Mouse (Mus musculus) small intestine, adult 10 weeks (tissue): Measurements from ENCODE around the gene C1qtnf5. TPM values are rescaled to one million over a fixed set of nuclear protein-coding genes. Genes with fewer than 3 reads are reported as not detected.

ENCODE experiments used
- polyA plus RNA-seq: library from polyadenylated mRNA; stranded (reverse); fragments of 350-450 nt; fragmentation: Illumina TruSeq; extraction: RNeasy Lipid Tissue Mini Kit (QIAGEN cat#74804); gene quantifications from one replicate; pipeline ENCODE4 v1.2.3, GENCODE M21; 2014; ENCODE audit warnings: low replicate concordance

Gene C1qtnf5
- not detected for polyA plus RNA-seq

GRCm38 (mm10) chr9:44107110-44107509 lies at the start of gene C1qtnf5:
TSS of gene C1qtnf5 (plus strand) at chr9:44107245.

GRCm38 (mm10) chr9:44066785-44067225 lies 40.2 kb upstream of the C1qtnf5 start, which contains the start of gene Usp2:
TSS of gene Usp2 (plus strand) at chr9:44067021.

GRCm38 (mm10) chr9:44101490-44101889 lies 5.6 kb upstream of the C1qtnf5 start, which contains the start of gene Mfrp:
TSS of gene Mfrp (plus strand) at chr9:44101729.

GRCm38 (mm10) chr9:44113105-44113789 lies 6.2 kb downstream of the C1qtnf5 start, which contains the start of the genes Gm49380 and Rnf26:
TSS of gene Gm49380 (minus strand) at chr9:44113500.
TSS of gene Rnf26 (minus strand) at chr9:44113517.

GRCm38 (mm10) chr9:44134101-44134850 lies 27.2 kb downstream of the C1qtnf5 start, which contains the start of gene Mcam:
TSS of gene Mcam (plus strand) at chr9:44134469.

Other genes starting within 250 kb of the C1qtnf5 start
- not detected for gene Thy1, start 63.9 kb upstream of the C1qtnf5 start, polyA plus RNA-seq
- gene Usp2, start 40.2 kb upstream of the C1qtnf5 start, polyA plus RNA-seq: 6.1 TPM
- gene Mfrp, start 5.5 kb upstream of the C1qtnf5 start, polyA plus RNA-seq: not detected
- not detected for gene Gm49380, start 6.3 kb downstream of the C1qtnf5 start, polyA plus RNA-seq
- 0.45 TPM for gene Rnf26, start 6.3 kb downstream of the C1qtnf5 start, polyA plus RNA-seq
- 3.6 TPM for gene Mcam, start 27.2 kb downstream of the C1qtnf5 start, polyA plus RNA-seq
- 39.1 TPM for gene Cbl, start 126.8 kb downstream of the C1qtnf5 start, polyA plus RNA-seq
- not detected for gene Ccdc153, start 133.4 kb downstream of the C1qtnf5 start, polyA plus RNA-seq
- gene Pdzd3, start 144.2 kb downstream of the C1qtnf5 start, polyA plus RNA-seq: 2.2 TPM
- not detected for gene Nlrx1, start 161.4 kb downstream of the C1qtnf5 start, polyA plus RNA-seq
- gene Abcg4, start 181.4 kb downstream of the C1qtnf5 start, polyA plus RNA-seq: not detected
- 18.5 TPM for gene Hinfp, start 198.4 kb downstream of the C1qtnf5 start, polyA plus RNA-seq
- 6.6 TPM for gene C2cd2l, start 213.0 kb downstream of the C1qtnf5 start, polyA plus RNA-seq
- 7.8 TPM for gene Dpagt1, start 218.8 kb downstream of the C1qtnf5 start, polyA plus RNA-seq
- 4.3 TPM for gene H2afx, start 227.4 kb downstream of the C1qtnf5 start, polyA plus RNA-seq
- 18.0 TPM for gene Hmbs, start 237.0 kb downstream of the C1qtnf5 start, polyA plus RNA-seq